ENCODE assay signal across 11 mouse cellular contexts in the genomic region with DNA sequence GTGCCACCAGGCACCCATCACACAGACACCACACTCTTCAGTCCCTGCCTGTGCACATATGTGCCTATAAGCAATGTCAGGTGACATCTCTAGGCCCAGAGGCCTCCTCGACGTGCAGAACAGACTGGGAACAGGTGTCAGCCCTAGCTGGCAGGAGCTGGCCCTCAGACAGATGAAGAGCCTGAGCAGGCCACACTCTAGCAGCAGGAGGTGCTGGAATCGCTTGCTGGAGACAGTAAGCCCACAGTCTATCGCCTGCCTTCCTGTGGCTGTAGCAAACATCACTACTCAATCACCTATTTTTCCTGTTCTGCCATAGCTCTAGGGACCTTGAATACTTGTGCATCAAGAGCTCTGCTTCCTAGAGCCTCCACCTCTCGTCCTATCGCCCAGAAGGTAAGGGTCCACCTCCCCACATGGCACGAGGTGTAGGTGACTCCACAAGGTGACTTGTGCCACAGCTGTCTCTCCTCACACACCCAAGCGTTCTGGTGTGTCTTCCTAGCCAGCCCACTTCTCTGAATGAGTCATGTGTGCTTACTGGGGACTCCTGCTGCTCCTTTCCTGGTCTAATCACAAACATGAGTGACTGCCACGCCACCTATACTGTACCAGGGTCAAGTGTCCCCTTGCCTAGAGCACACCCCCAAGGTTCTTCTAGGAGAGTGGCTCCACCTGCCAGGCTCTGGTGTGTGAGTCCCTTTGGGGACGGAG.
DNase-seq lines count a peak whose midpoint lies in the region; ATAC-seq and TF ChIP-seq lines count a peak whose summit lies in the region.
"Had no signal": no experiment of that assay in that cellular context is flagged by ENCODE, and none has a peak within 500 bp of the region (broad histone marks: within the 10 kb centered on the region; RNA-seq: fewer than 3 reads in every experiment).

No protein-coding gene starts in this region.

- intact Hi-C loops in heart, adult 2 months (cut with DNase I): no loop called here

- no peaks in the 10 kb centered on the region for H3K27me3 ChIP-seq in heart, embryonic 13.5 days (replicated peaks)
- no peaks in the 10 kb centered on the region for H3K27me3 ChIP-seq in heart, adult 2 months (ENCODE audit: control insufficient read depth, insufficient read depth, low read length)
- H3K27me3 ChIP-seq in neural tube, embryonic 13.5 days: no peaks in the 10 kb centered on the region
- no peaks in the 10 kb centered on the region for H3K27me3 ChIP-seq in hindbrain, embryonic 16.5 days (replicated peaks; ENCODE audit: control insufficient read depth, insufficient read depth, low read length)

- TF ChIP-seq CTCF in heart, adult 2 months (IDR thresholded peaks at IDR 0.05): no peak

- H3K27ac ChIP-seq in heart, embryonic 13.5 days (replicated peaks): 0 out of 2 replicates have a peak overlapping the region, but pooled peaks have one; percentile 15
- no peak overlapping the region for H3K27ac ChIP-seq in heart, adult 2 months
- peak overlapping the region; percentile 56 for H3K27ac ChIP-seq in neural tube, embryonic 13.5 days (replicated peaks)
- H3K27ac ChIP-seq in hindbrain, embryonic 16.5 days (ENCODE audit: low read depth, low read length): peak overlapping the region; percentile 36; the same call in 1 of the 2 replicates

- 0 out of 2 replicates have a peak overlapping the region, but pooled peaks have one; percentile 28 for H3K9ac ChIP-seq in heart, embryonic 13.5 days
- H3K9ac ChIP-seq in heart, adult 2 months (ENCODE audit: low read depth, low read length): no peak overlapping the region
- no peak overlapping the region for H3K9ac ChIP-seq in neural tube, embryonic 13.5 days
- no peak overlapping the region for H3K9ac ChIP-seq in hindbrain, embryonic 16.5 days (ENCODE audit: low read depth, low read length)

- H3K4me3 ChIP-seq in heart, embryonic 13.5 days: no peak overlapping the region
- no peak overlapping the region for H3K4me3 ChIP-seq in heart, adult 2 months
- H3K4me3 ChIP-seq in neural tube, embryonic 13.5 days: no peak overlapping the region
- H3K4me3 ChIP-seq in hindbrain, embryonic 16.5 days (ENCODE audit: low read length): no peak overlapping the region
- H3K4me3 ChIP-seq: megakaryocyte, embryonic 14.5 days had no signal

- no peak for DNase-seq in heart, adult 2 months
- DNase-seq in neural tube, embryonic 10.5 days (ENCODE audit: extremely low spot score, low spot score): no peak
- DNase-seq in thymus, postnatal 25 days: peak; percentile 49
- DNase-seq in gastrocnemius, postnatal 10 days: no peak
- no peak for DNase-seq in spleen, postnatal 4 days (ENCODE audit: low spot score in 2 of 2)
- DNase-seq: cerebellum, adult 9-10 months; kidney, adult 18-20 months had no signal

- TF ChIP-seq EP300 in heart, adult 2 months (IDR thresholded peaks at IDR 0.05; ENCODE audit: insufficient read depth, low read depth, low read length): no peak

- WGBS in heart, embryonic 13.5 days: 64% methylated on average over 10 of the region's 10 CpGs
- 73% methylated on average over 10 of the region's 10 CpGs for WGBS in heart, adult 2 months
- WGBS in neural tube, embryonic 13.5 days: 73% methylated on average over 10 of the region's 10 CpGs
- WGBS in hindbrain, embryonic 16.5 days: 68% methylated on average over 10 of the region's 10 CpGs

- TF ChIP-seq POLR2A in heart, adult 2 months (IDR thresholded peaks at IDR 0.05; ENCODE audit: insufficient read depth, low read depth, low read length): no peak

- no peaks in the 10 kb centered on the region for H3K36me3 ChIP-seq in heart, embryonic 13.5 days
- no peaks in the 10 kb centered on the region for H3K36me3 ChIP-seq in heart, adult 2 months (ENCODE audit: control insufficient read depth, insufficient read depth, low read length)
- no peaks in the 10 kb centered on the region for H3K36me3 ChIP-seq in neural tube, embryonic 13.5 days
- no peaks in the 10 kb centered on the region for H3K36me3 ChIP-seq in hindbrain, embryonic 16.5 days (ENCODE audit: control insufficient read depth, insufficient read depth, low read length)

- H3K79me2 ChIP-seq in heart, adult 2 months (replicated peaks; ENCODE audit: control insufficient read depth, insufficient read depth, low read length): no peaks in the 10 kb centered on the region

- H3K9me3 ChIP-seq in heart, embryonic 13.5 days: no peaks in the 10 kb centered on the region
- H3K9me3 ChIP-seq in neural tube, embryonic 13.5 days: no peaks in the 10 kb centered on the region
- no peaks in the 10 kb centered on the region for H3K9me3 ChIP-seq in hindbrain, embryonic 16.5 days (ENCODE audit: control insufficient read depth, low read length)
- H3K9me3 ChIP-seq: megakaryocyte, embryonic 14.5 days had no signal

- H3K4me2 ChIP-seq in heart, embryonic 13.5 days: no peak overlapping the region
- no peak overlapping the region for H3K4me2 ChIP-seq in neural tube, embryonic 13.5 days
- H3K4me2 ChIP-seq in hindbrain, embryonic 16.5 days (ENCODE audit: low read length): no peak overlapping the region

- no peak for ATAC-seq in heart, embryonic 13.5 days (ENCODE audit: extremely low read depth, insufficient number of reproducible peaks, low FRiP score, low TSS enrichment)
- ATAC-seq in neural tube, embryonic 13.5 days (ENCODE audit: low read depth): no peak
- no peak for ATAC-seq in hindbrain, embryonic 16.5 days

- H3K4me1 ChIP-seq in heart, embryonic 13.5 days: peaks cover 35% of the 10 kb centered on the region
- peaks cover 13% of the 10 kb centered on the region for H3K4me1 ChIP-seq in heart, adult 2 months (ENCODE audit: control insufficient read depth, insufficient read depth, low read length)
- peaks cover 75% of the 10 kb centered on the region for H3K4me1 ChIP-seq in neural tube, embryonic 13.5 days (replicated peaks)
- peaks cover 25% of the 10 kb centered on the region for H3K4me1 ChIP-seq in hindbrain, embryonic 16.5 days (ENCODE audit: control insufficient read depth, insufficient read depth, low read depth, low read length)
